Mouse (Mus musculus) adrenal gland, postnatal 36 days (tissue): ENCODE measurements around the gene Aym1. TPM values are rescaled to one million over a fixed set of nuclear protein-coding genes. Genes with fewer than 3 reads are reported as not detected.

Experiments used
- DNase-seq, 2 experiments: peaks; one replicate each; pipeline ENCODE4 v3.0.0; 2021; ENCODE audit warnings: mixed read lengths in 1 of 2
- microRNA-seq: library from miRNA; unstranded; fragments of <30 nt; microRNA quantifications from one replicate; pipeline ENCODE4 v1.2.0, GENCODE M21; 2021
- total RNA-seq, 2 experiments: library from RNA; stranded (reverse); gene quantifications; 2 replicates each; pipeline ENCODE4 v1.2.3; 2021

Aym1 gene
- total RNA-seq, 2 experiments from 2014 or later, result not detected

- peak; percentile 33 to 37 for DNase-seq
Measured at GRCm38 (mm10) chr5:113407346-113407745, 50.3 kb downstream of the Aym1 start.

Small RNA genes lying within 50 kb of the gene (microRNA-seq; reads per million reads assigned to microRNA genes)
- gene Mir7229 (not detected), gene Mir7230 (not detected)

Other genes starting within 250 kb of the Aym1 start
- gene 2900026A02Rik, start 136.1 kb upstream of the Aym1 start, total RNA-seq, result 10 to 100 TPM; 13.2 to 18.5 TPM
- gene Tmem211, start 130.4 kb upstream of the Aym1 start, total RNA-seq, result not detected
- 1 to 10 TPM; 7.7 to 8.2 TPM for gene Sgsm1, start 46.5 kb upstream of the Aym1 start, total RNA-seq
- 1 to 10 TPM; 2.7 to 4.6 TPM for gene Wscd2, start 133.0 kb downstream of the Aym1 start, total RNA-seq